Mouse (Mus musculus) retina, embryonic 14.5 days (tissue): ENCODE results near the gene Olfr90.

Experiments
- DNase-seq: peaks from one replicate; pipeline ENCODE4 v3.0.0-alpha.2; 2015; ENCODE audit warnings: low spot score

Gene Olfr90

GRCm38 (mm10) chr17:37061435-37061834, 26.9 kb downstream of the Olfr90 start:
- no peak for DNase-seq

DNA sequence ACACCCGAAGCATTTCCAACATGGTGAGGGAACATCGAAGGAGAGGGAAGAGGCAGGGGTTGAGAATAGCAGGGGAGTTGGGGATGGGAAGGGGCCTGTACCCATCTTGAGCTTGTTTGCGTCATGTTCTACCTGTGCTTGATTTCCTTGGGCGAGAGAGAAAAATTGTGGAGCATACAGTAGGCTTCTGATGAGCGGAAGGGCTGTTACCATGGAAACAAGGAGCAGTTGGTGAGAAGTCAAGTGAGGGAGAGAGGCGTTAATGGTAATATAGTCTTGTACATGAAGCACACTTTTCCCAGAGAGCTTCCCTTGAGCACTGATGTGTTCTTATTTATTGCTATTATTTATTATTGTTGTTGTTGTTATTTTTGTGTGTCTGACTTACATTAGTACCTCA, 31.3 kb downstream of the Olfr90 start:
- no peak for DNase-seq

- DNase-seq: no peak
These were observed 36.6 kb downstream of the Olfr90 start for GRCm38 (mm10) chr17:37051745-37052144.

GRCm38 (mm10) chr17:37050876-37051275, 37.4 kb downstream of the Olfr90 start:
- DNase-seq: peak; percentile 38

GRCm38 (mm10) chr17:37050399-37050798, 37.9 kb downstream of the Olfr90 start:
- peak; percentile 89 for DNase-seq

DNA sequence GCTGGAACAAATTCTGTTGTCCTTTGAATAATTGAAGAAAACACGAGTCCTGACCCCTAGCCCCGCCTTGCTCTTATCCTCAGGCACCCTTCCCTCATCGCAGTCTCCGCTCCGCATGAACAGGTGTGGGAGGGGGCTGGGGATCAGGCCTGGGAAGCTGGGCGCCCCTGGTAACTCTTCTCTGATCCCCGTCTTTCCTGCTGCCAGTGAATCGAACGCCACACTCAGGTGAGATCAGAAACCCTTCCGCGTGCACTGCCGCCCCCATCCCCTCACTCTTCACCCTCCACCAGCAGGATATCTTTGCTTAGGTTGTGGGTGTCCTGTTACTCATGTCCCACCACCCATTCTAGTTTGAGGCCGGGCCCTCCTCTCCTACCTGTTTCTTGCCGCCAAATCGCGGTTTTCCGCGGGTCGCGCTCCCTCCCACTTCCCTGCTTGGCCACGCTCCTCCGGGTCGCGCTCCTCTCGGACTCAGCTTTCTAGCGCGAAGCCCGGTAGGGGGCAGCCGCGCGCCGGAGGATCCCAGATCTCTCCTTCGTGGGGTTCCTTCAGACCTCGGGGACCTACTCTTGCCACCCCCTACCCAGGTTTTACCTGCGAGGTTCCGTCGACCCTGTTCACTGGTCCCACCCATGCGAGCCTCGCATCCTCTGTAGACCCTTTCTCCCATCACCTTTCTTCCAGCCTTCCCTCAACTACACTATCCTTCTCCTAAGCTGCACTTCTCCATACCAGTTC, 38.6 kb downstream of the Olfr90 start:
- DNase-seq: peak; percentile 82

DNA sequence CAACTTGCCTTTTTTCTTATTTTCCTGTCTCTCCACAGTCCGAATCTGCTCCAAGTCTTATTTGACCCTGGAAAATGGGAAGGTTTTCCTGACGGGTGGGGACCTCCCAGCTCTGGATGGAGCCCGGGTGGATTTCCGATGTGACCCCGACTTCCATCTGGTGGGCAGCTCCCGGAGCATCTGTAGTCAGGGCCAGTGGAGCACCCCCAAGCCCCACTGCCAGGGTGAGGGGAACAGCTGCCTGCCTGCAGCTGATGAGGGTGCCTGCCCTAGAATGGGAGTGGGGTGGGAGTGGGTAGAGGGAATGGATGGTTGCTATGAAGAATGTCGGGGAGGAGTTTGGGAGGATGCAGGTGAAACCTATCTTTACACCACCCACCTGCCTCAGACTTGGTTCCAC, 39.9 kb downstream of the Olfr90 start:
- DNase-seq: no peak

- peak; percentile 53 for DNase-seq
These were observed 40.3 kb downstream of the Olfr90 start for GRCm38 (mm10) chr17:37047981-37048380.

DNA sequence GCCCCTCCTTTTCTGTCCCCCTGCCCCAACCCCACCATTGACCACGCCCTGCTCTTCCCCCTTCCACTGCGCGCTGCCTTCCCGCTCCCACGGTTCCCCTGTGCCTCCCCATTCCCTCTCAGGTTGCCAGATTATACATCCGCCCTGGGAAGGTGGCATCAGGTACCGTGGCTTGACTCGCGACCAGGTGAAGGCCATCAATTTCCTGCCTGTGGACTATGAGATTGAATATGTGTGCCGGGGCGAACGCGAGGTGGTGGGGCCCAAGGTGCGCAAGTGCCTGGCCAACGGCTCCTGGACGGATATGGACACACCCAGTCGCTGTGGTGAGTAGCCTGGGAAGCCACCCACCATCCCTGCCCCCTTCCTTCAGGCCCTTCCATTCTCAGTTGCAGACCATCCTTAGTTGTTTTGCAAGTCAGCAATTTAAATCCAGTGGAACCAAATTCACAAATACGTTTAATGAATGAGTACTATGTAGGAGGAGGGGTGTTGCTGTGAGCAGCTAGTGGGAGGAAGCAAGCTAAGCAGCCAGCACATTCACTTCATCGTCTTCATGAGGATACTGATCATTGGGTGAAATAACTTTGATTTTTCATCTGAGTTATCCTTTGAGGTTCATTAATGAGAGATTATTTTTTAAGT, 40.8 kb downstream of the Olfr90 start:
- DNase-seq: no peak

DNA sequence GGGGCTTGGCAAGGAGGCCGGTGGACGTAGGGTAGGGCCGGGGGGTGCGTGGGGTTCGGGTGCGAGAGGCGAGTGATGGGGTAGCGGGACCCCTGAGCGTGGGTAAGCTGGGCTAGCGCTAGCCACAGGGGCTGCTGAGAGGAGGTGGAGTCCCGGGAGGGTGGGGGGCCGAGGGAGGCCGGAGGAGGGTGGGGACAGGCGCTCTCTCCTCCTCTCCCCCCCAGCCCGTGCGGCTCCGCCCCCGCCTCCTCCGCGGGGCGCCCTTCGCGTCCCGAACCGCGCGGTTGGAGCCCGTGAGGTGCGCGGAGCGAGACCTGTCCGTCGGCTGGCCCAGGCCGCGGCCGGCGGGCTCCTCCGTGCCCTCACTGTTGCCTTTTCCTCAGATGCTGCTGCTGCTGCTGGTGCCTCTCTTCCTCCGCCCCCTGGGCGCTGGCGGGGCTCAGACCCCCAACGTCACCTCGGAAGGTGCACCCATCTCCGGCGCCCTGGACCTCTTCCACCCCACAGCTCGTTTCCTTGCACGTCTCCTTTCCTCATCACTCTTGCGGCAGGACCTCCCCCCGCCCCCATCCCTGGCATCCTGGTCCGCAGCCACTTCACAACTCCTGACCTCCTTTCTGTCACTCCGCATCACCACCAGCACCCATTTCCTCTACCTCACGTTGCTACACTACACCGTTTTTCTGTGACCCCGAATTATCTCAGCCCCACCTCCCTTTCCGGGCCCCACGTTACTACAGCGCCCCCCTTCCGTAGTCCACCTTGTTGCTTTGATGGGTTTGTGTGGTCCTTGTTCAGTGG, 41.8 kb downstream of the Olfr90 start:
- DNase-seq: peak; percentile 56

DNA sequence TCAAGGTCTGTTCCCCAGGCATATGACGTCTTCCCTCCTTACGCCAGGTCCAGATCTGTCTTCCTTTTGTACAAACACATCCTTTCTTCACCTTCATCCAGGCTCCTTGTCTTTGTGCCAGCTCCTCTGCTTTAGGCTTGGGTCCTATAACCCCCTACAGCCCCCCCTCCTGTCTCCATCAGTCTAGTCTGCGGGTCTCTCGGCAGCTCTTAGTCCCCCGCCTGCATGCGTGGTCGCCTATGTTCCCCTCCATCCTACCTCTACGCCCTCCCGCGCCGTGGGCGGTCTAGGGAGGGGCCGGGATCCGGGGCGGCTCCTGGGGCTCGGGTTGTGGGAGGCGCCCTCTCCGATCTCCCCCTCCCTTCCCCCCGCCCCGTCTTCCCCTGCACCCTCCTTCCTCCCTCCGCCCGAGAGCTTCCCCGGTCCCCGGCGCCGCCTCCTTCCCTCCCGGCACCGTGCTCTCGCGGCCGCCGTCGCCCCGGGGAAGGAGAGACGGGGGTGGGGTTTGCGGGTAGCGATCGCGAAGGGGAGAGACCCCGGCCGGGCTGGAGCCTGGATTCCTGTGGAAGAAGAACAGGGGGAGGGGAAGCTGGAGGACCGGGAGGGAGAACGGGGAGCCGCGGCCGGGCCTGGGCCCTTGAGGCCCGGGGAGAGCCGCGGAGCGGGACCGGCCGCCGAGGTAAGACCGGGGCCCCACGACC, 42.5 kb downstream of the Olfr90 start, which contains the start of gene Gabbr1:
Gene Gabbr1 (plus strand): TSS at position 356 of the 701 bp plus-strand sequence.
- DNase-seq: peak; percentile 83

- DNase-seq: no peak
These were observed 43.6 kb downstream of the Olfr90 start for GRCm38 (mm10) chr17:37044651-37045244.

DNA sequence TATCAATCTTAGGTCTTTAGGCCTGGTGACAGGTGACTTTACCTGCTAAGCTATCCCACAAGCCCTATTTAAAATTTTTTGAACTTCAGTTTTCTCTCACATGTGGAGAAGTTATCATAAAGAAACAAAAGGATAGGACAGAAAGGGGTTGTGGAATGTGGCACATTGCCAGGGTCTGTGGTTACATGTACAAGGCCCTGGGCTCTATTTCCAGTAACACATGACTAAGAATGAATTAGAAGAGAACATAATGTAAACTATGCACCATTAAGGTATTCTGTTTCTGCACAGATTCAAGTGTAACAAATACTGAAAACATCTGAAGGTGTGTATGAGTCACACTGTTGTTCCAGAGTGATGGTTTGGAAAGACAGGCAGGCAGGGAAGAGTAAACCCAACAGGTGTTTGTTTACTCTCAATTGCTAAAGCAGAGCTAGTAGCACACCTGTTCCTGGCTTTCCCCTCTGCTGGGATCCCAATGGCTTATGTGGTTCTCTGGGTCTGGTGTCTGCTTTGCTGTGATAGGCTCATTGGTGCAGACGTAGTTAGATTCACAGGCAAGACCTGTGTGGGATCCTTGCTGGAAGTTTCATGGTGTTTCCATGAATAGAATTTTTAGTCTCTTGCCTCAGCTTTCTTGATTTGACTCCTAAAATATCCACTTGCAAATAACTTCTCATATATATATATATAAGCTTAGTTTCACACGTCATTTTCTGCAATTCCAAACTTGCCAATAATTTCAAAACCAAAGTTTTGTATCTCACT, 49.0 kb downstream of the Olfr90 start:
- no peak for DNase-seq
